Mouse (Mus musculus): Measurements from ENCODE around the gene Vmo1. TPM values are rescaled to one million over a fixed set of nuclear protein-coding genes. Genes with fewer than 3 reads are reported as not detected.
"Not testable (repeated sequence)": the region's sequence is repeated elsewhere in the genome, so short reads cannot be mapped to it uniquely, and the experiment has no call there.

The Vmo1 gene
- polyA plus RNA-seq, 1 experiment from 2014 or later: 0.43 TPM

DNA sequence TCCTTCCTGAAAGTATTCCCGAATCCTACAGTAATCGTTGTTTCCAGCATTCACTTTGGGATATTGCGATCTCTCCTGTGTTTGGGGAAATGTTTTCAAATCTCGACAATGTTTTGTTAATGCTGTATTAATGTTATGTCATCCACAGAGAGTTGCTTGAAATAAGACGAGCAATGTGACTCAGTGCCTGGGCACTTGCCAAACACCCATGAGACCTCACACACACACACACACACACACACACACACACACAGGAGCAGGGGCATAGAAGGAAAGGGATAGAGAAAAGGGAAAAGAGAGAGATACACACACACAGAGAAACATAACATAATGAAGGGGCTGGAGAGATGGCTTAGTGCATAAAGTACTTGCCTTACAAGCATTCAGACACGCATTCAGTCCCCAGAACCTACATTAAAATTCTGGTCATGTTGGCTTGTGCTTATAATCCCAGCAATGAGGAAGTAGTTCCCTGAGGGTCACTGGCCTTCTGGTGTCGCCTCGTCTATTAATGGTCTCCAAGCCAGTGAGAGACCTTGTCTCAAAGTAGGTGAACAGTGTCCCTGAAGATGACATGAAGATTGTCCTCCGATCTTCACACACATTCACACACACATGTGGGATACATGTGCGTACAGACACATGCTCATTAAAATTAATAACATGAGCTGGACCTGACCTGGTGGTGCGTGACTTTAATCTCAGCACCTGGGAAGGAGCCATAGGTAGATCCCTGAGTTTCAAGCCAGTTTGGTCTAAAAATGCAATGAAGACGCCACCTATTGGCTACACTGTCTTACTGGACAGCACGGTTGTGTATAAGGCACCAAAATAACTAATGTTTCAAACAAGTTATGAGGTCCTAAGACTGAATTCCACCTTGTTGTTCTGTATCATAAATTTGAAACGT is 14.6 kb downstream of the Vmo1 start:
- WGBS: 66% methylated on average over 14 of the region's 14 CpGs

DNA sequence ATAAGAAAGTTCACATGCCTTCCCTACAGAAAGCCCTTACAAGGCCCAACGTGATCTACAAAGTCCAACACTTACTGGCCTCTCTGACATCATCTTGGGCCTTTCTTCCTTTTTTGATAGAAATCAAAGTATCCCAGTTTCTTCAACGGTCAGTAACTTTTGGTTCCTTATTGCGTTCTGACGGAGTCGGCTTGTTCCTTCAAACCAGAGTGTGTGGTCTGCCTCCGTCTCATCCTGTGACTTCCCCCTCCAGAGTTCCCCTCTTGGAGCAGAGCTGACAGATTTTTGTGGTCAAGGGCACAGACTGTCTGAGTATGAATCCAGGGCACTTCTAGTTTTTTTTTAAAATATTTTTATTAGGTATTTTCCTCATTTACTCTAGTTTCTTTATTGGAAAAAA is 24.7 kb downstream of the Vmo1 start:
- H3K9me3 ChIP-seq (ENCODE audit: control insufficient read depth, low read length): no peaks in the 10 kb centered on the region
- 79% methylated on average over 6 of the region's 6 CpGs for WGBS
- no peaks in the 10 kb centered on the region for H3K4me1 ChIP-seq (ENCODE audit: control insufficient read depth in 2 of 2, insufficient read depth in 2 of 2, low read length in 2 of 2)

More for the DNA sequence above, 14.6 kb downstream of the Vmo1 start:
- Histone ChIP-seq H3K36me3 (ENCODE audit: control insufficient read depth, insufficient read depth, low read length) (no peaks in the 10 kb centered on the region), H3K4me2 (ENCODE audit: low read length) (no peak overlapping the region), H3K27me3 (ENCODE audit: control insufficient read depth, insufficient read depth, low read length) (no peaks in the 10 kb centered on the region), H3K9me3 (ENCODE audit: control insufficient read depth, low read length) (no peaks in the 10 kb centered on the region), H3K9ac (ENCODE audit: low read length) (no peak overlapping the region), H3K4me1 (ENCODE audit: control insufficient read depth in 2 of 2, insufficient read depth in 2 of 2, low read length in 2 of 2) (no peaks in the 10 kb centered on the region), H3K27ac (replicated peaks in 1 of 2; ENCODE audit: control insufficient read depth in 1 of 2, insufficient read depth in 1 of 2, low read depth in 2 of 2, low read length in 2 of 2) (no peak overlapping the region), H3K4me3 (ENCODE audit: control insufficient read depth in 1 of 2, insufficient read depth in 1 of 2, low read depth in 1 of 2, low read length in 2 of 2) (no peak overlapping the region)
- ATAC-seq (ENCODE audit: insufficient number of reproducible peaks, insufficient read depth, low FRiP score, low read depth): no peak

DNA sequence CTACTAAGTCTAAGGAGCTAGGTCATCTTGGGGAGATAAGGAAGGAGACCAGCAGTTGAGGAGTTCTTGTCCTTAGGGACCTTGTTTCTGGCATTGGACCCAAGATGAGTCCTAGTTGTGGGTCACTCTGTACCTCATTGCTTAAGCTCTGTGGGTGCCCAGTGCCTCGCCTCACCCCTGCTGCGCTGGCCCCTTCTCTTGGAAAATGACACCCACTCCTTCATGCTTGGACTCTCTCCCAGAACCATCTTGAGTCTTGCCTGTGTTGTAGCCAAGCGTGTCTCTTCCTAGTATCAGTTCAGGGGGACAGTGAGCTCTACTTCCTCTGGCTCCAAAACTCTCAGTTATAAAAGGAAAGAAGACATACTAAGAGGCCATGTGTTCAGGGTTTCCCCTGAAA is 25.3 kb downstream of the Vmo1 start:
- Histone ChIP-seq H3K27ac (replicated peaks in 1 of 2; ENCODE audit: control insufficient read depth in 1 of 2, insufficient read depth in 1 of 2, low read depth in 2 of 2, low read length in 2 of 2) (no peak overlapping the region), H3K36me3 (ENCODE audit: control insufficient read depth, insufficient read depth, low read length) (no peaks in the 10 kb centered on the region), H3K4me2 (ENCODE audit: low read length) (no peak overlapping the region), H3K4me3 (ENCODE audit: control insufficient read depth in 1 of 2, insufficient read depth in 1 of 2, low read depth in 1 of 2, low read length in 2 of 2) (no peak overlapping the region), H3K9me3 (ENCODE audit: control insufficient read depth, low read length) (no peaks in the 10 kb centered on the region), H3K4me1 (ENCODE audit: control insufficient read depth in 2 of 2, insufficient read depth in 2 of 2, low read length in 2 of 2) (no peaks in the 10 kb centered on the region), H3K9ac (ENCODE audit: low read length) (no peak overlapping the region), H3K27me3 (ENCODE audit: control insufficient read depth, insufficient read depth, low read length) (no peaks in the 10 kb centered on the region)
- ATAC-seq (ENCODE audit: insufficient number of reproducible peaks, insufficient read depth, low FRiP score, low read depth): no peak
- 75% methylated on average over 3 of the region's 3 CpGs for WGBS

More for the DNA sequence above, 24.7 kb downstream of the Vmo1 start:
- H3K36me3 ChIP-seq (ENCODE audit: control insufficient read depth, insufficient read depth, low read length): no peaks in the 10 kb centered on the region
- no peak overlapping the region for H3K4me3 ChIP-seq (ENCODE audit: control insufficient read depth in 1 of 2, insufficient read depth in 1 of 2, low read depth in 1 of 2, low read length in 2 of 2)
- no peak overlapping the region for H3K9ac ChIP-seq (ENCODE audit: low read length)
- no peak overlapping the region for H3K27ac ChIP-seq (replicated peaks in 1 of 2; ENCODE audit: control insufficient read depth in 1 of 2, insufficient read depth in 1 of 2, low read depth in 2 of 2, low read length in 2 of 2)
- H3K27me3 ChIP-seq (ENCODE audit: control insufficient read depth, insufficient read depth, low read length): no peaks in the 10 kb centered on the region
- no peak overlapping the region for H3K4me2 ChIP-seq (ENCODE audit: low read length)
- ATAC-seq (ENCODE audit: insufficient number of reproducible peaks, insufficient read depth, low FRiP score, low read depth): no peak

DNA sequence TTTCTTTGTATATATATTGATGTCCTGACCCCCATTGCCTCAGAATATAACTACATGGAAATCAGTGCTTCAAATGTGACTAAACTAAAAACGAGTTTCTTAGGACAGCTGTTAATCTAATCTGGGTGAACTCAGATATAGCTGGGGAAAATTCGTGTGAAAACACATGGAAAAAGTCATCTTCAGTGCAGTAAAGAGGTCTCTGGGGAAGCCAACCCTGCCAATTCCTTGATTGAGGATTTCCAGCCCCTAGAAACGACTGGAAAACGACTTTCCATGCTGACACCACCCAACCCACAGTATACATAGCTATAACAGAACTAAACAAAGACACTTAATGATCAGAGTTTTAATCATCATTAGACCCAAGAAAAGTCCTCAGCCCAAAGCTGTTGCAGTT is 26.6 kb downstream of the Vmo1 start:
- no peak overlapping the region for H3K4me2 ChIP-seq (ENCODE audit: low read length)
- no peaks in the 10 kb centered on the region for H3K36me3 ChIP-seq (ENCODE audit: control insufficient read depth, insufficient read depth, low read length)
- no peaks in the 10 kb centered on the region for H3K9me3 ChIP-seq (ENCODE audit: control insufficient read depth, low read length)
- H3K4me3 ChIP-seq (ENCODE audit: control insufficient read depth in 1 of 2, insufficient read depth in 1 of 2, low read depth in 1 of 2, low read length in 2 of 2): no peak overlapping the region
- no peak overlapping the region for H3K9ac ChIP-seq (ENCODE audit: low read length)
- no peak overlapping the region for H3K27ac ChIP-seq (replicated peaks in 1 of 2; ENCODE audit: control insufficient read depth in 1 of 2, insufficient read depth in 1 of 2, low read depth in 2 of 2, low read length in 2 of 2)
- WGBS: 29% methylated on average over 4 of the region's 4 CpGs
- H3K27me3 ChIP-seq (ENCODE audit: control insufficient read depth, insufficient read depth, low read length): no peaks in the 10 kb centered on the region
- ATAC-seq (ENCODE audit: insufficient number of reproducible peaks, insufficient read depth, low FRiP score, low read depth): no peak
- H3K4me1 ChIP-seq (ENCODE audit: control insufficient read depth in 2 of 2, insufficient read depth in 2 of 2, low read length in 2 of 2): no peaks in the 10 kb centered on the region

DNA sequence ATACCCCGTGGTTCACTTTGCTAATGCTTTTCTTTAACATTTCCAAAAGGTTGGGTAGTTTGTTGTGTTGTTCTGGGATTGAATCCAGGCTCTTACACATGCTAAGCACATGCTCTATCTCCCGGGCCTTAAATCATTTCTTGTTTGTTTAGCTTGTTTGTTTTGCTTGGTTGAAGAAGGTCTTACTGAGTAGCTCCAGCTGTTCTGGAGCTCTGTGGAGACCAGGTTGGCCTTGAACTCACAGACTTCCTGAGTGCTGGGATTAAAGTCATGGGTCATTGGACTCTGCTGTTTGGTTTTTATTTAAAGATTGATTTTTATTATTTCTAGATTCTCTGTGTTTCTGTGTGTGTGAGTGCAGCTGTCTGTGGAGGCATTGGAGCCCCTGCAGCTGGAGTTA is 28.9 kb downstream of the Vmo1 start:
- WGBS: 41% methylated on average over 2 of the region's 2 CpGs
- H3K9me3 ChIP-seq (ENCODE audit: control insufficient read depth, low read length): no peaks in the 10 kb centered on the region
- H3K4me2 ChIP-seq (ENCODE audit: low read length): no peak overlapping the region
- H3K9ac ChIP-seq (ENCODE audit: low read length): no peak overlapping the region
- no peak overlapping the region for H3K4me3 ChIP-seq (ENCODE audit: control insufficient read depth in 1 of 2, insufficient read depth in 1 of 2, low read depth in 1 of 2, low read length in 2 of 2)
- no peaks in the 10 kb centered on the region for H3K36me3 ChIP-seq (ENCODE audit: control insufficient read depth, insufficient read depth, low read length)
- H3K4me1 ChIP-seq (ENCODE audit: control insufficient read depth in 2 of 2, insufficient read depth in 2 of 2, low read length in 2 of 2): no peaks in the 10 kb centered on the region
- no peaks in the 10 kb centered on the region for H3K27me3 ChIP-seq (ENCODE audit: control insufficient read depth, insufficient read depth, low read length)
- no peak overlapping the region for H3K27ac ChIP-seq (replicated peaks in 1 of 2; ENCODE audit: control insufficient read depth in 1 of 2, insufficient read depth in 1 of 2, low read depth in 2 of 2, low read length in 2 of 2)
- no peak for ATAC-seq (ENCODE audit: insufficient number of reproducible peaks, insufficient read depth, low FRiP score, low read depth)

DNA sequence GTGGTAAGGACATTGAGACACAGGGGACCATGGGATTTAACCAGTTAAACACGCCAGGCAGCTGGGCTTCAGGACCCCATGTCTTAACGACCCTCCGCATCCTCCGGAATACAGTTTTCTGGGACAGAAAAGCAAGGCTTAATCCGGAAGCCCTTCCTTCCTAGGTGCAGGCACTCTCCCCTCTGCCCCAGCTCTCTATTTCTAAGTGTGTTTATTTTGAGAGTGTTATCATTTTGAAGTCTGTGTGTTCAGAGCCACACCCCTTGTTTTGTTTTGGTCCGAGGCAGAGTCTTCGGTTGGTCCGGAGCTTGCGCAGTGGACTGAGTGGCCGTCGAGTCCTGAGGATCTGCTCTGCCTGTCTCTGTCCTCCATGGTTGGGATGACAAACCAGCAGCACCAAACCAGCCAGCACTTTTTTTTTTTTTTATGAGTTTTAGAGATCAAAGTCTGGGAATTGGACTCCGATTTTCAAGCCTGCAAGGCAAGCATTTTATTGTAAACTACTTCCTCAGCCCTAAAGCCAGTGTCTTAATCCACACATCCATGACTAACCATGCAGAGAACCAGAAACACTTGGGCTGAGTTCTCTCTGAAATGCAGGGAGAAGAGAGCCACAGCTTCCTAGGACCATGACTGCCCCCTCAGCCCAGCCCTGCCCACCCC is 39.4 kb downstream of the Vmo1 start:
- Histone ChIP-seq H3K27ac (replicated peaks in 1 of 2; ENCODE audit: control insufficient read depth in 1 of 2, insufficient read depth in 1 of 2, low read depth in 2 of 2, low read length in 2 of 2) (no peak overlapping the region), H3K4me2 (ENCODE audit: low read length) (no peak overlapping the region), H3K9ac (ENCODE audit: low read length) (no peak overlapping the region), H3K27me3 (ENCODE audit: control insufficient read depth, insufficient read depth, low read length) (no peaks in the 10 kb centered on the region), H3K4me1 (ENCODE audit: control insufficient read depth in 2 of 2, insufficient read depth in 2 of 2, low read length in 2 of 2) (no peaks in the 10 kb centered on the region; a peak in 1 of 4 replicates), H3K36me3 (ENCODE audit: control insufficient read depth, insufficient read depth, low read length) (no peaks in the 10 kb centered on the region), H3K9me3 (ENCODE audit: control insufficient read depth, low read length) (no peaks in the 10 kb centered on the region), H3K4me3 (ENCODE audit: control insufficient read depth in 1 of 2, insufficient read depth in 1 of 2, low read depth in 1 of 2, low read length in 2 of 2) (no peak overlapping the region)
- no peak for ATAC-seq (ENCODE audit: insufficient number of reproducible peaks, insufficient read depth, low FRiP score, low read depth)
- WGBS: 56% methylated on average over 12 of the region's 12 CpGs

DNA sequence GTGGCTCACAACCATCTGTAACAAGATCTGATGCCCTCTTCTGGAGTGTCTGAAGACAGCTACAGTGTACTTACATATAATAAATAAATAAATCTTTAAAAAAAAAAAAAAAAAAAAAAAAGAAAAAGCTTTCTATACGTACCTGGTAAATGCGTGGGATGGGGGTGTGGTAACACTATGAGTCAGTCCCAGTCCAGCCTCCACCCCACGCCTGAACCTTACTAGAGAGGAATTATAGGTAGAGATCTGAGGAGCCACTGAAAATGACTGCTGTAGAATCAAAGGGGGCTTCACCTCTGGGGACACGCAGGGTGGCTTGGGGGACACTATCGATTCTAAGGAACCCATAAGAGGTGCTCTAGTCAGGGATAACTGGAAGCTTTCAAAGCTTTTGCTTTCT is 41.1 kb downstream of the Vmo1 start:
- not testable (repeated sequence) for H3K9me3 ChIP-seq (ENCODE audit: control insufficient read depth, low read length); H3K4me2 ChIP-seq (ENCODE audit: low read length); H3K4me3 ChIP-seq (ENCODE audit: control insufficient read depth in 1 of 2, insufficient read depth in 1 of 2, low read depth in 1 of 2, low read length in 2 of 2); H3K27me3 ChIP-seq (ENCODE audit: control insufficient read depth, insufficient read depth, low read length); ATAC-seq (ENCODE audit: insufficient number of reproducible peaks, insufficient read depth, low FRiP score, low read depth); H3K9ac ChIP-seq (ENCODE audit: low read length); H3K36me3 ChIP-seq (ENCODE audit: control insufficient read depth, insufficient read depth, low read length); H3K27ac ChIP-seq (replicated peaks in 1 of 2; ENCODE audit: control insufficient read depth in 1 of 2, insufficient read depth in 1 of 2, low read depth in 2 of 2, low read length in 2 of 2); H3K4me1 ChIP-seq (ENCODE audit: control insufficient read depth in 2 of 2, insufficient read depth in 2 of 2, low read length in 2 of 2)
- WGBS: 89% methylated on average over 5 of the region's 5 CpGs

Data from heart, embryonic 14.5 days (tissue).